Mouse (Mus musculus): ENCODE results near the gene Cyb561d2. TPM values are rescaled to one million over a fixed set of nuclear protein-coding genes. Genes with fewer than 3 reads are reported as not detected.

Cyb561d2 gene
- polyA plus RNA-seq (2015; fragmentation: Nextera tagmentation; extraction: Ambion mirVana) = 8.3 and 10.3 TPM in 2 replicates

DNA sequence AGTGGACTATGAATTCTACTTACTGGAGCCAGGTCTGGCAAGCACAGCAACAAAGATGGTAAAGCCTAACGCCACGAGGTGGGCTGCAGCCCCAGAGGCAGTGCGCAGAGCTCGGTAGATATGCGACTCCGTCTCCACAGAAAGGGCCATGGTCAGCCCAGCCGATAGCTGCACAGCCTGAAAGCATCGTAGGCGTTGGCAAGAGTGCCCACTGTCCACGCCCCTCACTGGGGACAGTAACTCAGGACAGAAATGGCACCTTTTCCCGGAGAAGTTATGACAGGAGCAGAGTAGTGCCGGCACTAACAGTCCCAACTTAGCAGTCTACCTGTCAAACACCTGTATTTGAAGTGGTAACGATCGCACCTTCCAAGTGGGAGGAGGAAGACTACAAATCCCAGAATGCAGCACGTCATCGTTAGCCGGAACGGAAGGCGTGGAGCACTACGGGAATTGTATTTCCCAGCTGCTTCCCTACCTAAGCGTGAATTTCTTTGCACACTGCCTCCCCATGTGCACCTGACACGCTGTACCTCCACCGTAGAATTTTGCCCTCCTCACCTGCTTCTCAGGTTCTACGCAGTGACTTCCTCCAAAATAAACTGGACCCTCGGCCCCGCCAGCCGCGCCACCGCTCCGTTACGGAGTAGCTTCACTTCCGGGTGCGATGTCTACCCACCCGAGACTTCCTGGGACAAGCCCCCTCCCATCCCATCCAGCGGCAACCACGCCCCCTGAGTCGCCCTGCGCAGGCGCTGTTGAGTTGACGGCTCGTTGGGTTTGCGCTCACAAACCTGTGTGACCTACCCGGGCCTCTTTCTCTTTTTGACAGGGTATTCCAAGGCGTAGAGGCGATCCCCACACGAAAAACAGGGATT is at the start of gene Cyb561d2, which contains the start of gene Nprl2:
Gene Cyb561d2 (minus strand): TSS at position 720 of the 878 bp plus-strand sequence.
Gene Nprl2 (plus strand): TSS at position 753 of the 878 bp plus-strand sequence.

DNA sequence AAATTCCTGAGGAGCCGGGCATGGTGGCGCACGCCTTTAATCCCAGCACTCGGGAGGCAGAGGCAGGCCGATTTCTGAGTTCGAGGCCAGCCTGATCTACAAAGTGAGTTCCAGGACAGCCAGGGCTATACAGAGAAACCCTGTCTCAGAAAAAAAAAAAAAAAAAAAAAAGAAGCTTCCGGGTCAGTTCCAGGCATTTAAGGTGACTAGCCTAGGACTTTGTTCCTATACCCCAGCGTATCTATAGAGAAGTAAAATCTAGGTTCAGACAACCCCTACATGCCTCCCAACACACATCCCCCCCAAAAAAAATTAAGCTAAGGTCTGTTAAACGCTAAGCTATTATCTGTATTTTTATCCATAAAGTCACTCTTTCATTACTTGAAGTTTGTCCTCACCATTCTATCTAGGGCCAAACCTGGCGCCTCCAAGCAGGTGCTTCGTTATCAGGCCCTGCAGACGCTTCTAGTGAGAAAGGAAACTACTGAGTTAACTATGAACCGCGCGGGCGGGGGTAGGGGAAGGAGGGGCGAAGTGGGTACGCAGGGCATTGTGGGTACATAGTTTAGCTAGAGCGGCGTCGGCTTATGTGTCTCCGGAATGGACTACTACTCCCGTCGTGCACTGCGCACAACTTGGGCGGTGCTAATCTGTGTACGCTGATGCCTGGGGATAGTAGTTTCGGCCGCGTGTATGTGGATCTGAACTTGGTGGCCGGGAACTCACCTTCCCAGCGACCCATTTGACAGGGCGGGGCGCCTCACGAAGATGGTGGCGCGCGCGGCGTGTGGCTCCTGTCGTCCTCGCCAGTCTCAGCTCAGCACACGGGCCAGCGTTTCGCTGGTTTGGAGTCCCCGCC is 45.2 kb upstream of the Cyb561d2 start, which contains the start of gene Ifrd2:
Gene Ifrd2 (plus strand): TSS at position 669 of the 859 bp plus-strand sequence.

DNA sequence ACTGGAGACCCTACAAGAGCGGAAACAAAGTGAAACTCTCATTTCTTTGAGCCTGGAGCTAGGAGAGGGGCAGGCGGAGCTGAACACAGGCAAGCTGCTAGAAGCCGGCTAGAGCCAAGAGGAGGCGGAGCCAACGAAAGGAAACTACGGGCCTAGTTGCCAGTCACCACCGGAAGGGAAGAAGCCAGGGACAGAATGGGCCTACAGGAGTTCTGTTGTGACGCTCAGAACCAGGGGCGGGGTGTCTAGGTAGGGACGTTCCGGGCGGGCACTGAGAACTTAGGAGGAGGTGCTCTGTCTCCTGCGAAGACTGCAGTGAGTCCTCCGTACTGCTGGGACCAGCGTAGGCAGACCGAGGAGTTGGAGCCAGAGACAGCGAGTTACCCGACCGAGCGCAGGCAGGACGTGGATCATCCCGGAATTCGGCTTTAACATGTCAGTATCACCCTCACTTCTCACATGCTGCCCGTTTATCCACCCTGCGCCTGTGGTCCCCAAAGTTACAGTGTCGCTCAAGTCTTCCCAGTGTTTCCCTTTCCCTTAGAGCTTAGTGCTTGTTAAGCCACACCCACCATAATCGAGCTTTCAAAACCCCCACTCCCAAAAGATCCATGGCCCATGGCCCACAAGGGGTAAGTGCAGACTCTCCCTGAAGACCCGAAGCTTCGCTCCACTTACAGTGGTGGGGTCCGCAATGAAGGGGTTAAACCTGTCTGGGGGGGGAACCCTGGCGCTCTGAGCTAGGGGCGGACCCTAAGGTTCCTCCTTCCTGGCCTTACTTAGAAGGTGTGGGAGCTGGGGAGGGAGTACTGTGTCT is 38.7 kb upstream of the Cyb561d2 start, which contains the start of gene Hyal3:
Gene Hyal3 (plus strand): TSS at position 318 of the 817 bp plus-strand sequence.

DNA sequence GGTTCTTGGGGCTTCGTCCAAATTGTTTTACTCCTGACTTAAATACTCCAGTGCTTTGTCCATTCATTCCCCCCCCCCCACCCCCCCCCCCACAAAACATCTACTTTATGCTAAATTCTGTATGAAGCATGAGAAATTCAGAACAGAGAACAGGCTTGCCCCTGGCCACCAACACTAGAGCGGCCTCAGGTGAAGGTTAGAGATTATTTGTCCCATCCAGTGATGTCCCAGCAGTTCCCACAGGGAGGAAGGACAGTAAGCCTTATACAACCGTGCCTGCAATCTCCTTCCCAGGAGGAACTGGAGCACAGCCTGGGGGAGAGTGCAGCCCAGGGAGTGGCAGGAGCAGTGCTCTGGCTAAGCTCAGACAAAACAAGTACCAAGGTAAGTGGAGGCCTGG is 36.6 kb upstream of the Cyb561d2 start, which contains the start of gene Naa80:
Gene Naa80 (plus strand): TSS at position 301 of the 400 bp plus-strand sequence.

DNA sequence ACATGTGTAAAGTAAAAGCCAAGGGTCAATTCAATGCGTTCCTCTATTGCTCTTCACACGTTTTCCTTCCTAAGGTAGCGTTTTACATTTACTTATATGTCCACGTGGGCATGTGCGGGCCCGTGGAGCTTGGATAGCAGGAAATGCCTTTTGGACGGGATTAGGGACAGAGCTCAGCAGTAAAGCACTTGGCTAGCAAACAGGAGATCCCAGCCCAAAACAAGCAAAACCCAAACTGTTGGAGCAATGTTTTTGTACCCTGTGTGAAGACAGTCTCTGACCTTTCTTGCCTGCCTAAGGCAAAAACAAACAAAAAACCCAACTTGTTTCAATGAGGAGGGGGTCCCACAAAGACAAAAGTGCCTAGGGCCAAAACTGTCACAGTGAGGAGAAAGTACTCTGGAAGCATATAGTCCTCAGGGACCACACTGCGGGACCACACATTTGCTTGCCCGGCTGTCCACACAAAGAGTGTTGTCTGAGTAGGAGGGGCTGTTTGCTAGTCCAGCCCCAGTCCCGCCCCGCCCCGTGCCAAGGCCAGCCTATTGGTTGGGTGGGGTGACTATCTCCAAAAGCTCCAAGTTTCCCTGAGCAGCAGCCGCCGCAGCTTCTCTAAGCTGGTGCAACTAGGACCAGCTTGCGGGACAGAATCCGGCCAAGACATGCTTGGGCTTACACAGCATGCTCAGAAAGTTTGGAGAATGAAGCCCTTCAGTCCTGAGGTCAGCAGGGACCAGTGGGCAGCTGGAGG is 34.5 kb upstream of the Cyb561d2 start, which contains the start of gene Hyal1:
Gene Hyal1 (plus strand): TSS at position 571 of the 751 bp plus-strand sequence.

DNA sequence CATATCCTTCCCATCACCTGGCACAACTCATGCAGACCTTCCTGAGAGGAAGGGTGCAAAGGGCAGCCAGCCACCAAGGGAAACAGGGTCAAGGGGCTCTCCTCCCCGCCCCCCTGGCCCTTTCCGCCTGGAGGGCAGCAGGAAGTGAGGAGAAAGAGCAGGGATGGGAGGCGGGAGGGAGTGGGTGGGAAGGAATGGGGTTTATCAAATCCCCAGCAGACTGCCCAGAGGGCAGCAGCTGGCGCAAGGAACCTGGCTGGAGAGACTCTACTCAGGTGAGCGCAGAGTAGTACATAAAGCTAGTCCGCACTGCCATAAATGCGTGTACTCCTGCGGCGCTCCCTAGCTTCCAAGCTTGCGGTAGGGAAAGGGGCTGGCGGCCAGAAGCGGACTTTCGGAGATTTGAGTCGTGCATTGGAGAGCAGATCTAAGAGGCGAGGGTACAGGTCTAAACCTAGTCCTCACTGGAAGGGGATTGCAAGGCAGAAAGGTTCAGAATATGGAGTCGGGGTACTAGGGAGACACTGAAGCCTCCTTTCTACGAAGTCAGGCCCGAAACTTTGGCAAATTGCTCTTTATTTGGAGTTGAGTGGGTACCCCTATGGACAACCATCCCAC is 25.8 kb upstream of the Cyb561d2 start, which contains the start of gene Hyal2:
Gene Hyal2 (plus strand): TSS at position 244 of the 618 bp plus-strand sequence.

DNA sequence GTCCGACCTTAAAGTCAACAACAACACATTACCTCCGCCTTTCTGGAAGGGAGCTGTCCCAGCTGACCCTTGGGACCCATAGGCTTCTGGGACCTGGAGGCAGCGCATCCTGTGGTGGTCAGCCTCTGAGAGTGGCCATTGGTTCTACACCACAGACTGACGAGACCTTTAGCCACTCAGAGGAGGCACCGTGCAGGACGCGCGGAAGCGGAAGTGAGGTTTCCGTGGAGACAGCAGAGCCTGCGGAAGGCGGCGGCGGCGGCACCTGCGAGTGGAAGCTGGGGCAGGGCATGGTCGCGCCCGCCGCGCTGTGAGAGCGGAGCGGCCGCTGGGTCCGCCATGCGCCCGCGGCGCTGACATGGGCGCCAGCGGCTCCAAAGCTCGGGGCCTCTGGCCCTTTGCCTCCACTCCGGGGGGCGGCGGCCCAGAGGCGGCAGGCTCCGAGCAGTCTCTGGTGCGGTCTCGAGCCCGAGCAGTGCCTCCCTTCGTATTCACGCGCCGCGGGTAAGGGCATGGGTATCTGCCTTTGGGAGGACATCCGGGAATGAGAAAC is 21.1 kb upstream of the Cyb561d2 start, which contains the start of gene Tusc2:
Gene Tusc2 (plus strand): TSS at position 227 of the 553 bp plus-strand sequence.

DNA sequence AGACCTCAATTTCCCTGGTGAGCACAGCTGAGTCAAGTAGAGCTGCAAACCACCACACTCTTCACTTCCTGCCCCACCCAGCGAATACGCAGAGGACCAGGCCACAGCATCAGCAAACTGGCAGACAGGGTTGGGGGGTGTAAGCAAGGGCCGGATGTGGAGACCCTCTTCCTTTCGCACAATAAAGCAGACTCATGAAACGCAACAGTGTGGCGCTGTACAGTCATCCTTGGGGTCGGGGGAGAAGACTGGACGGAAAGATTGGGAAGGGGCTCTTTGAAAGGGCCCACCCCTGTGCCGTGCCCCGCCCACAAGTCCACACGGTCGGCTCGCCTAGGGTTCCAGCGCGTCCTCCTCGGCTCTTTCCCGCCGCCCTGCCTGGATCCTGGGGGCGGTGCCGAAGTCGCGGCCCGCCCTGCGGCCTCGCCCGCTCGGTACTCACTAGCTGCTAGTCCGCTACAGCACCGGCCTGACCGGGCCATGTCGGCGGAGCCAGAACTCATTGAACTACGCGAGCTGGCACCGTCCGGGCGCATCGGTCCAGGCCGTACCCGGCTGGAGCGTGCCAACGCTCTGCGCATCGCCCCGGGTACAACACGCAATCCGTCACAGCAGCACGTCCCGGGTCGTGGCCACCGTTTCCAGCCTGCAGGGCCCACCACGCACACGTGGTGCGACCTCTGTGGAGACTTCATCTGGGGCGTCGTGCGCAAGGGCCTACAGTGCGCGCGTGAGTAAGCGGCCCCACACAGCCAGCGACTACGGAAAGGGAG is 9.3 kb upstream of the Cyb561d2 start, which contains the start of gene Rassf1:
Gene Rassf1 (plus strand): TSS at position 439 of the 773 bp plus-strand sequence.

DNA sequence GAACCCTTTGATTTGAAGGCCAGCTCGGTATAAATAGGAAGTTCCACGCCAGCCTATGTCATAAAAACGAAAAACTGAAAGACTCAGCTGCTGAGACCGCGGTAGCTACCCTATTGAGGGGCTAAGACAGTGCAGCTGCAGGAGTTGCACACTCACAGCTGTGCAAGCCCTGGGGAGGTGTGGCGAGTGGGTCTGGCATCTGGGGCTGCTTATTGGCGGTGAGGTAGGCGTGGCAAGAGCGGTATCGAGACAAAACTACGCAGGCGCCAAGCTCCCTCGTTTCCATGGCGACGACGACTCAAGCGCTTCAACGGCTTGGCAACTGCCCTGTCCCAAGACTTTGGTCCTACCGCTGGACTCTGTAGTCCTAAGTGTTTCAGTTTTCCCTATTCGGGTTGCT is 5.0 kb upstream of the Cyb561d2 start, which contains the start of gene Zmynd10:
Gene Zmynd10 (plus strand): TSS at position 273 of the 400 bp plus-strand sequence.

DNA sequence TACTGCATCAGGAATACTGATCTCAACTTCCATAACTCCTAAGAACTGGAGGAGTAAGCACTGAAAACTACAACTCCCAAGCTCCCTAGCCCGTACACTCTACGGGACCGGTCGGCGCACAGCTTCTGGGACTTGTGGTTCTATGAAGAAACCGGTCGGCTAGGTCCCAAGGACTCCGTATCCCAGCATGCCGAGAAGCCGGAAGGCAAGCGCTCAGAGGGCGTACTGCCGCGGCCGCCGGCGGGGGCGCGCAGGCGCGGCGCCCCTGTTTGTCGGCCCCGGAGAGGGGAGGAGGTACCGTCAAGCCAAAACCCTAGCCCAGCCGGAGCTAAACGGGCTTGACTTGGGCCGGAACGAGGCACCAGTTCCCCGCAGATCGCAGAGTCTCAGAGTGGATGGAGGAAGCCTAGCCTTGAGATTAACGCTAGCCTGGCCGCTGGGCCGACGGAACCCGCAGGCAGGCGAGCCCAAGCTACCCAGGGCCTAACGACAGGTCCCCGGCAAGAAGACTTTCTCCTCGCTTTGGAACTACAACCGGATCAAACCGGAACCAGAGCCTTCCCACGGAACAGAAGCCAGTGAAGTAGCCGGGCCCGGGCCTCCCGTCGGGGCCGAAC is 8.1 kb downstream of the Cyb561d2 start, which contains the start of gene Tmem115:
Gene Tmem115 (plus strand): TSS at position 155 of the 617 bp plus-strand sequence.

Other genes starting within 250 kb of the Cyb561d2 start
- 29.9 and 30.3 TPM in 2 replicates for gene Cish, start 246.2 kb downstream of the Cyb561d2 start, polyA plus RNA-seq (2015; fragmentation: Nextera tagmentation; extraction: Ambion mirVana)
- 9.7 and 10.7 TPM in 2 replicates for gene Hemk1, start 203.8 kb downstream of the Cyb561d2 start, polyA plus RNA-seq (2015; fragmentation: Nextera tagmentation; extraction: Ambion mirVana)
- gene 6430571L13Rik, start 201.6 kb downstream of the Cyb561d2 start, polyA plus RNA-seq (2015; fragmentation: Nextera tagmentation; extraction: Ambion mirVana) = 12.1 and 13.0 TPM in 2 replicates
- 0.15 and 0.21 TPM in 2 replicates for gene Cacna2d2, start 142.6 kb downstream of the Cyb561d2 start, polyA plus RNA-seq (2015; fragmentation: Nextera tagmentation; extraction: Ambion mirVana)
- 33.1 and 36.2 TPM in 2 replicates for gene Tmem115, start 8.2 kb downstream of the Cyb561d2 start, polyA plus RNA-seq (2015; fragmentation: Nextera tagmentation; extraction: Ambion mirVana)
- 15.7 and 18.0 TPM in 2 replicates for gene Nprl2, start within 50 bp of the Cyb561d2 start, polyA plus RNA-seq (2015; fragmentation: Nextera tagmentation; extraction: Ambion mirVana)
- gene Zmynd10, start 5.1 kb upstream of the Cyb561d2 start, polyA plus RNA-seq (2015; fragmentation: Nextera tagmentation; extraction: Ambion mirVana) = 0.33 TPM in 1 of 2 replicates, not detected in the other
- 33.8 and 39.4 TPM in 2 replicates for gene Rassf1, start 9.4 kb upstream of the Cyb561d2 start, polyA plus RNA-seq (2015; fragmentation: Nextera tagmentation; extraction: Ambion mirVana)
- gene Tusc2, start 21.1 kb upstream of the Cyb561d2 start, polyA plus RNA-seq (2015; fragmentation: Nextera tagmentation; extraction: Ambion mirVana) = 34.6 and 34.7 TPM in 2 replicates
- 36.3 and 38.8 TPM in 2 replicates for gene Hyal2, start 25.8 kb upstream of the Cyb561d2 start, polyA plus RNA-seq (2015; fragmentation: Nextera tagmentation; extraction: Ambion mirVana)
- gene Hyal1, start 34.7 kb upstream of the Cyb561d2 start, polyA plus RNA-seq (2015; fragmentation: Nextera tagmentation; extraction: Ambion mirVana) = 4.3 and 5.2 TPM in 2 replicates
- 18.0 and 18.3 TPM in 2 replicates for gene Naa80, start 36.7 kb upstream of the Cyb561d2 start, polyA plus RNA-seq (2015; fragmentation: Nextera tagmentation; extraction: Ambion mirVana)
- gene Hyal3, start 38.6 kb upstream of the Cyb561d2 start, polyA plus RNA-seq (2015; fragmentation: Nextera tagmentation; extraction: Ambion mirVana) = 0.24 and 0.34 TPM in 2 replicates
- gene Ifrd2, start 45.4 kb upstream of the Cyb561d2 start, polyA plus RNA-seq (2015; fragmentation: Nextera tagmentation; extraction: Ambion mirVana) = 32.7 and 34.9 TPM in 2 replicates
- 24.9 and 27.5 TPM in 2 replicates for gene Sema3b, start 67.0 kb upstream of the Cyb561d2 start, polyA plus RNA-seq (2015; fragmentation: Nextera tagmentation; extraction: Ambion mirVana)
- 200 and 252 TPM in 2 replicates for gene Gnai2, start 93.2 kb upstream of the Cyb561d2 start, polyA plus RNA-seq (2015; fragmentation: Nextera tagmentation; extraction: Ambion mirVana)
- gene Slc38a3, start 127.3 kb upstream of the Cyb561d2 start, polyA plus RNA-seq (2015; fragmentation: Nextera tagmentation; extraction: Ambion mirVana) = 1.5 and 2.5 TPM in 2 replicates
- 0.32 and 1.1 TPM in 2 replicates for gene Gnat1, start 137.5 kb upstream of the Cyb561d2 start, polyA plus RNA-seq (2015; fragmentation: Nextera tagmentation; extraction: Ambion mirVana)
- 2.2 and 2.3 TPM in 2 replicates for gene Sema3f, start 168.3 kb upstream of the Cyb561d2 start, polyA plus RNA-seq (2015; fragmentation: Nextera tagmentation; extraction: Ambion mirVana)
- gene Rbm5, start 228.8 kb upstream of the Cyb561d2 start, polyA plus RNA-seq (2015; fragmentation: Nextera tagmentation; extraction: Ambion mirVana) = 66.5 and 71.1 TPM in 2 replicates